Mouse (Mus musculus) kidney, adult 2 months (tissue): Measurements from ENCODE around the gene Kcna6. TPM values are rescaled to one million over a fixed set of nuclear protein-coding genes. Genes with fewer than 3 reads are reported as not detected.

Experiments used
- DNase-seq: peaks from one replicate; pipeline ENCODE4 v3.0.0; 2021
- H3K27ac ChIP-seq: fragments of 200-500 bp; 2 replicates; pipeline ENCODE4 v1.5.1; 2012; ENCODE audit warnings: low read depth, low read length, control low read depth, inconsistent platforms; ENCODE audit not compliant: insufficient read depth
- H3K27me3 ChIP-seq: fragments of 200-500 bp; replicated peaks from 2 replicates; pipeline ENCODE4 v1.6.1; 2012; ENCODE audit warnings: mild to moderate bottlenecking, moderate library complexity, low read length, inconsistent platforms; ENCODE audit not compliant: control insufficient read depth, insufficient read depth
- H3K36me3 ChIP-seq: fragments of 200-500 bp; 2 replicates; pipeline ENCODE4 v1.6.1; 2012; ENCODE audit warnings: mild to moderate bottlenecking, moderate library complexity, low read length, inconsistent platforms; ENCODE audit not compliant: control insufficient read depth, insufficient read depth
- H3K4me1 ChIP-seq: fragments of 200-500 bp; 2 replicates; pipeline ENCODE4 v1.6.1; 2011; ENCODE audit warnings: low read length; ENCODE audit not compliant: control insufficient read depth, insufficient read depth
- H3K4me3 ChIP-seq: fragments of 200-500 bp; 2 replicates; pipeline ENCODE4 v1.5.1; 2011; ENCODE audit warnings: mild to moderate bottlenecking, low read depth, low read length, control low read depth; ENCODE audit not compliant: insufficient read depth
- CTCF ChIP-seq: fragments of 200-500 bp; conservative IDR thresholded peaks from 2 replicates; pipeline ENCODE4 v1.5.1; 2011; ENCODE audit warnings: low read depth, mild to moderate bottlenecking, control low read depth, low read length, moderate library complexity, mixed read lengths; ENCODE audit not compliant: insufficient read depth, insufficient read length
- POLR2A ChIP-seq: fragments of 200-500 bp; IDR thresholded peaks from one replicate; pipeline ENCODE4 v1.6.1; 2011; ENCODE audit warnings: low read depth, low read length, control low read depth
- WGBS: fragments of 180-500 bp; shearing (Covaris S2); methylation state at CpG from one replicate; pipeline ENCODE4 v1.1.7; 2018; 5-methylcytosine and 5-hydroxymethylcytosine counted together
- polyA plus RNA-seq: library from polyadenylated mRNA; depleted of rRNA; stranded (reverse); fragments of >200 nt; gene quantifications from 2 replicates; pipeline ENCODE4 v1.2.3, GENCODE M21; 2012; rRNA removed

Kcna6 gene
- polyA plus RNA-seq, result 0.46 and 0.59 TPM in 2 replicates

- Histone ChIP-seq H3K27me3 (no peaks in the 10 kb centered on the region), H3K27ac (no peak within 1 kb of the TSS), H3K4me3 (peak within 1 kb of the TSS; percentile 41), H3K4me1 (no peaks in the 10 kb centered on the region), H3K36me3 (no peaks in the 10 kb centered on the region)
- TF ChIP-seq POLR2A (no peak), CTCF (no peak)
- WGBS, result 5% methylated on average over 36 of the region's 36 CpGs
- DNase-seq, result no peak
Observed at GRCm38 (mm10) chr6:126740211-126741142, at the start of gene Kcna6. TSS of gene Kcna6 (minus strand) at chr6:126740674.

- Histone ChIP-seq H3K27ac (no peak overlapping the region), H3K27me3 (no peaks in the 10 kb centered on the region), H3K4me1 (no peaks in the 10 kb centered on the region), H3K4me3 (no peak overlapping the region), H3K36me3 (no peaks in the 10 kb centered on the region)
- no peak for DNase-seq
- no peak for TF ChIP-seq CTCF
- no peak for TF ChIP-seq POLR2A
- WGBS, result 76% methylated on average over 8 of the region's 8 CpGs
Observed at GRCm38 (mm10) chr6:126788863-126789262, 48.4 kb upstream of the Kcna6 start.

- TF ChIP-seq POLR2A, result no peak
- TF ChIP-seq CTCF, result no peak
- no peaks in the 10 kb centered on the region for H3K4me1 ChIP-seq
- no peaks in the 10 kb centered on the region for H3K36me3 ChIP-seq
- H3K4me3 ChIP-seq, result no peak overlapping the region
- H3K27me3 ChIP-seq, result no peaks in the 10 kb centered on the region
- DNase-seq, result no peak
- WGBS, result 55% methylated on average over 5 of the region's 5 CpGs
- no peak overlapping the region for H3K27ac ChIP-seq
Observed at GRCm38 (mm10) chr6:126784206-126784605, 43.7 kb upstream of the Kcna6 start.

- Histone ChIP-seq H3K27ac (no peak overlapping the region), H3K36me3 (no peaks in the 10 kb centered on the region), H3K27me3 (no peaks in the 10 kb centered on the region), H3K4me3 (no peak overlapping the region), H3K4me1 (no peaks in the 10 kb centered on the region)
- no peak for DNase-seq
- no peak for TF ChIP-seq POLR2A
- no peak for TF ChIP-seq CTCF
- 65% methylated on average over 10 of the region's 10 CpGs for WGBS
Observed at GRCm38 (mm10) chr6:126783651-126784066, 43.2 kb upstream of the Kcna6 start.

GRCm38 (mm10) chr6:126783056-126783455 is 42.6 kb upstream of the Kcna6 start:
- no peak overlapping the region for H3K27ac ChIP-seq
- no peaks in the 10 kb centered on the region for H3K36me3 ChIP-seq
- DNase-seq, result no peak
- WGBS, result 84% methylated on average over 1 of the region's 1 CpGs
- H3K27me3 ChIP-seq, result no peaks in the 10 kb centered on the region
- TF ChIP-seq CTCF (no peak), POLR2A (no peak)
- H3K4me3 ChIP-seq, result no peak overlapping the region
- H3K4me1 ChIP-seq, result no peaks in the 10 kb centered on the region

- TF ChIP-seq POLR2A (no peak), CTCF (no peak)
- 41% methylated on average over 6 of the region's 6 CpGs for WGBS
- DNase-seq, result peak; percentile 43
Observed at GRCm38 (mm10) chr6:126777889-126778288, 37.4 kb upstream of the Kcna6 start.

GRCm38 (mm10) chr6:126773873-126774272 is 33.4 kb upstream of the Kcna6 start:
- Histone ChIP-seq H3K4me1 (no peaks in the 10 kb centered on the region), H3K4me3 (no peak overlapping the region), H3K36me3 (no peaks in the 10 kb centered on the region), H3K27ac (no peak overlapping the region), H3K27me3 (no peaks in the 10 kb centered on the region)
- DNase-seq, result no peak
- WGBS, result 68% methylated on average over 4 of the region's 4 CpGs
- TF ChIP-seq CTCF (no peak), POLR2A (no peak)

More at GRCm38 (mm10) chr6:126777889-126778288, 37.4 kb upstream of the Kcna6 start:
- Histone ChIP-seq H3K4me3 (no peak overlapping the region), H3K4me1 (no peaks in the 10 kb centered on the region), H3K36me3 (no peaks in the 10 kb centered on the region), H3K27ac (no peak overlapping the region), H3K27me3 (no peaks in the 10 kb centered on the region)
